Mouse (Mus musculus) forebrain, embryonic 11.5 days (tissue): ENCODE results near the gene Ank3. TPM values are rescaled to one million over a fixed set of nuclear protein-coding genes. Genes with fewer than 3 reads are reported as not detected.

Experiments used
- ATAC-seq: fragments of 200-750 bp; cut with Nextera tagmentation; replicated peaks from 2 replicates; pipeline ENCODE4 v1.8.0; 2017; ENCODE audit warnings: moderate TSS enrichment; ENCODE audit not compliant: low FRiP score
- DNase-seq: peaks from one replicate; pipeline ENCODE4 v3.0.0-alpha.2; 2017; ENCODE audit warnings: low spot score
- H3K27ac ChIP-seq: fragments of 300-500 bp; sonication (generic); 2 replicates; pipeline ENCODE4 v1.5.1; 2014; ENCODE audit warnings: low read depth, low read length
- H3K27me3 ChIP-seq: fragments of 300-500 bp; sonication (generic); 2 replicates; pipeline ENCODE4 v1.6.1; 2014; ENCODE audit warnings: mild to moderate bottlenecking, low read length, mixed read lengths; ENCODE audit not compliant: control insufficient read depth, insufficient read depth
- H3K36me3 ChIP-seq: fragments of 300-500 bp; sonication (generic); 2 replicates; pipeline ENCODE4 v1.6.1; 2014; ENCODE audit warnings: mild to moderate bottlenecking, low read length, moderate library complexity, mixed read lengths; ENCODE audit not compliant: control insufficient read depth, insufficient read depth
- H3K4me1 ChIP-seq: fragments of 300-500 bp; sonication (generic); replicated peaks from 2 replicates; pipeline ENCODE4 v1.6.1; 2014; ENCODE audit warnings: low read length, mixed read lengths; ENCODE audit not compliant: control insufficient read depth, insufficient read depth
- H3K4me2 ChIP-seq: fragments of 300-500 bp; sonication (generic); 2 replicates; pipeline ENCODE4 v1.6.1; 2014; ENCODE audit warnings: low read depth, mild to moderate bottlenecking, low read length, moderate library complexity, mixed read lengths; ENCODE audit not compliant: severe bottlenecking
- H3K4me3 ChIP-seq: fragments of 300-500 bp; sonication (generic); 2 replicates; pipeline ENCODE4 v1.5.1; 2014; ENCODE audit warnings: low read depth, low read length
- H3K9ac ChIP-seq: fragments of 300-500 bp; sonication (generic); 2 replicates; pipeline ENCODE4 v1.6.1; 2014; ENCODE audit warnings: low read length
- H3K9me3 ChIP-seq: fragments of 300-500 bp; sonication (generic); 2 replicates; pipeline ENCODE4 v1.6.1; 2016; ENCODE audit warnings: low read length, mixed read lengths; ENCODE audit not compliant: control insufficient read depth
- WGBS: fragments of 180-500 bp; shearing (Covaris S2); extraction: QIAGEN DNeasy Blood & Tissue Kit; methylation state at CpG from one replicate; pipeline ENCODE4 v1.1.7; 2014; 5-methylcytosine and 5-hydroxymethylcytosine counted together
- polyA plus RNA-seq: library from polyadenylated mRNA; unstranded; fragments of >200 nt; fragmentation: Nextera tagmentation; extraction: Ambion mirVana; gene quantifications from 2 replicates; pipeline ENCODE4 v1.2.1, GENCODE M21; 2014

Gene Ank3
- polyA plus RNA-seq, 1 experiment from 2014 or later: 44.5 TPM

DNA sequence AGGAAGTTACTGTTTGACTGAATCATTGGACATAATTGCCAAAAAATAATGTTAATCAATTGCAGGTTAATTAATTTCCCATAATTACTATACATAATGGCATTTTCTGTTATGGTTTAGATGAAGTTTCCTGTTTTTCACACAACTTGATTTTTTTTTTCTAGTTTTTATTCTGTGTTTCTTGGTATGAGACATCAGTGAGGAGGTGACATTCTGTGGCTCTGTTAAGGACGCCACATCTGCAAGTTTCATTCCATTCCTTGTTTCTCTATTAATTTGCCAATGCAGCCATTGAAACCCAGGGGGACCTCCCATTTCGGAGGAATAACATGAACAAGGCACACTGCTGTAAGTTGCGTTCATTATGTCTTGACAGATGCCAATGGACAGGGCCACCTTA lies 143.9 kb downstream of the Ank3 start:
- Histone ChIP-seq H3K4me2 (no peak overlapping the region), H3K27ac (no peak overlapping the region), H3K9me3 (no peaks in the 10 kb centered on the region), H3K4me3 (no peak overlapping the region), H3K36me3 (no peaks in the 10 kb centered on the region), H3K4me1 (no peaks in the 10 kb centered on the region; the same call in 1 of the 2 replicates), H3K27me3 (no peaks in the 10 kb centered on the region), H3K9ac (no peak overlapping the region)
- ATAC-seq: no peak
- 92% methylated on average over 3 of the region's 3 CpGs for WGBS
- DNase-seq: no peak

GRCm38 (mm10) chr10:69543876-69544620 lies 145.5 kb downstream of the Ank3 start:
- Histone ChIP-seq H3K9ac (no peak overlapping the region), H3K27ac (no peak overlapping the region), H3K36me3 (no peaks in the 10 kb centered on the region), H3K4me2 (no peak overlapping the region), H3K27me3 (no peaks in the 10 kb centered on the region), H3K4me1 (no peaks in the 10 kb centered on the region; the same call in 1 of the 2 replicates), H3K4me3 (no peak overlapping the region), H3K9me3 (no peaks in the 10 kb centered on the region)
- WGBS: 87% methylated on average over 10 of the region's 10 CpGs
- DNase-seq (no peak), ATAC-seq (no peak)

GRCm38 (mm10) chr10:69544653-69545052 lies 146.1 kb downstream of the Ank3 start:
- DNase-seq (no peak), ATAC-seq (no peak)
- Histone ChIP-seq H3K4me3 (no peak overlapping the region), H3K4me1 (no peaks in the 10 kb centered on the region; the same call in 1 of the 2 replicates), H3K9me3 (no peaks in the 10 kb centered on the region), H3K27ac (no peak overlapping the region), H3K27me3 (no peaks in the 10 kb centered on the region), H3K9ac (no peak overlapping the region), H3K4me2 (no peak overlapping the region), H3K36me3 (no peaks in the 10 kb centered on the region)
- 87% methylated on average over 7 of the region's 7 CpGs for WGBS

- H3K27me3 ChIP-seq: no peaks in the 10 kb centered on the region
Measured at GRCm38 (mm10) chr10:69545936-69546335, 147.4 kb downstream of the Ank3 start.

DNA sequence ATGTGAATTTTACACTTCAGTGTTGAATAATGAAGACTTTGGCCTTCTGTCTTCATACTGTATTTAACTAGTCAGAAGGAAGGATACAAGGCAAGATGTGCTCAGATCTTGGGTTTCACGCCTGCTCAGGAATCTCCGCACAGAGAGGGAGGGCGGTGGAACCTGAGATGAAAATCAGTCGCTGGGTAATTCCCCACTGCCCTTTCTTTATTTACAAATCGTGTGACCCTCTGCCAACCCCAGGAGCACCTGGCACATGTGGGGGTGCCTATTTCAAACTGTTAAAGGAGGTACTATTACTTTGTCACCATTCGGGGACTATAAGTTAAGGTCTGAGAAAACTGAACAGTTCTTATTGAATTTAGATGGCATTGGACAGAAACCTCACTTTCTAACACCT lies 148.1 kb downstream of the Ank3 start:
- whole genome bisulfite sequencing: 76% methylated on average over 6 of the region's 6 CpGs
- H3K27ac ChIP-seq: no peak overlapping the region

More at GRCm38 (mm10) chr10:69545936-69546335, 147.4 kb downstream of the Ank3 start:
- H3K36me3 ChIP-seq: no peaks in the 10 kb centered on the region
- no peak for DNase-seq
- no peak overlapping the region for H3K4me3 ChIP-seq
- no peak overlapping the region for H3K9ac ChIP-seq
- 82% methylated on average over 3 of the region's 3 CpGs for WGBS
- ATAC-seq: no peak
- no peak overlapping the region for H3K27ac ChIP-seq
- H3K9me3 ChIP-seq: no peaks in the 10 kb centered on the region
- H3K4me1 ChIP-seq: no peaks in the 10 kb centered on the region; the same call in 1 of the 2 replicates
- H3K4me2 ChIP-seq: no peak overlapping the region

DNA sequence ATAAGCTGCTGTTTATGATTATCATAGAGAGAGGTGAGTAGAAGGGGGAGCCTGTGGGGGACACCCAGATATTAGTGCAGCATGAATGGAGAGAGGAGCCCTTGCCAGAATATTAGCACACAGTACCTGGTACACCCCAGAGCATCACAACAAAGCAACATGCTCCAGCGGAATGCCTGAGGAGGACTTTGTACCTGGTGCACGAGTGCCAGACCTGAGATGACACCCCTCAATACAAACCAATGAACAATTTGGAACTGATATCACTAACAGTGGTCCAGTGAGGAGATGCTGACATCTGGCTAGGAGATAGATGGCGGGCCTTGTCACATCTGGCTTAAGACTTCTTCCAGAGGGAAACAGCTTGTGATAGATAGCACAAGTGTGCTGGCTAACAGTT lies 150.2 kb downstream of the Ank3 start:
- Histone ChIP-seq H3K27me3 (no peaks in the 10 kb centered on the region), H3K9me3 (no peaks in the 10 kb centered on the region), H3K27ac (no peak overlapping the region), H3K4me3 (no peak overlapping the region), H3K36me3 (no peaks in the 10 kb centered on the region), H3K9ac (no peak overlapping the region), H3K4me2 (no peak overlapping the region), H3K4me1 (no peaks in the 10 kb centered on the region; the same call in 1 of the 2 replicates)
- ATAC-seq: no peak
- 90% methylated on average over 3 of the region's 3 CpGs for WGBS
- DNase-seq: no peak

More for the DNA sequence above, 148.1 kb downstream of the Ank3 start:
- H3K36me3 ChIP-seq: no peaks in the 10 kb centered on the region
- H3K4me3 ChIP-seq: no peak overlapping the region
- H3K4me1 ChIP-seq: no peaks in the 10 kb centered on the region; the same call in 1 of the 2 replicates
- no peak overlapping the region for H3K9ac ChIP-seq
- H3K27me3 ChIP-seq: no peaks in the 10 kb centered on the region
- DNase-seq (no peak), ATAC-seq (no peak)
- H3K4me2 ChIP-seq: no peak overlapping the region
- H3K9me3 ChIP-seq: no peaks in the 10 kb centered on the region

- Histone ChIP-seq H3K36me3 (no peaks in the 10 kb centered on the region), H3K9ac (no peak overlapping the region), H3K27me3 (no peaks in the 10 kb centered on the region), H3K9me3 (no peaks in the 10 kb centered on the region), H3K4me3 (no peak overlapping the region), H3K4me2 (no peak overlapping the region), H3K27ac (no peak overlapping the region), H3K4me1 (no peaks in the 10 kb centered on the region)
- DNase-seq: no peak
- WGBS: 92% methylated on average over 4 of the region's 4 CpGs
- ATAC-seq: no peak
Measured at GRCm38 (mm10) chr10:69549221-69549620, 150.6 kb downstream of the Ank3 start.

GRCm38 (mm10) chr10:69550824-69551223 lies 152.3 kb downstream of the Ank3 start:
- Histone ChIP-seq H3K4me1 (no peaks in the 10 kb centered on the region), H3K9me3 (no peaks in the 10 kb centered on the region), H3K9ac (no peak overlapping the region), H3K36me3 (no peaks in the 10 kb centered on the region), H3K4me3 (no peak overlapping the region), H3K27ac (no peak overlapping the region), H3K27me3 (no peaks in the 10 kb centered on the region), H3K4me2 (no peak overlapping the region)
- no peak for ATAC-seq
- DNase-seq: no peak
- 68% methylated on average over 4 of the region's 4 CpGs for WGBS

GRCm38 (mm10) chr10:69553091-69553490 lies 154.5 kb downstream of the Ank3 start:
- no peaks in the 10 kb centered on the region for H3K4me1 ChIP-seq
- H3K36me3 ChIP-seq: no peaks in the 10 kb centered on the region
- H3K9ac ChIP-seq: no peak overlapping the region
- no peaks in the 10 kb centered on the region for H3K9me3 ChIP-seq
- no peak overlapping the region for H3K27ac ChIP-seq
- DNase-seq (no peak), ATAC-seq (no peak)
- H3K4me2 ChIP-seq: no peak overlapping the region
- WGBS: 70% methylated on average over 1 of the region's 1 CpGs
- no peak overlapping the region for H3K4me3 ChIP-seq
- H3K27me3 ChIP-seq: no peaks in the 10 kb centered on the region
